Mouse (Mus musculus): Measurements from ENCODE around the gene Pfkfb4. TPM values are rescaled to one million over a fixed set of nuclear protein-coding genes. Genes with fewer than 3 reads are reported as not detected.

Gene Pfkfb4
- polyA plus RNA-seq, 1 experiment from 2014 or later = 26.3 TPM

- H3K9me3 ChIP-seq (ENCODE audit: control insufficient read depth, low read length) = no peaks in the 10 kb centered on the region
- peak overlapping the region; percentile 31 for H3K4me3 ChIP-seq (replicated peaks; ENCODE audit: low read depth, low read length)
- peaks cover 15% of the 10 kb centered on the region for H3K4me1 ChIP-seq (ENCODE audit: control insufficient read depth, insufficient read depth, low read length)
- no peak for ATAC-seq (ENCODE audit: low FRiP score, low TSS enrichment)
- peaks cover 29% of the 10 kb centered on the region for H3K36me3 ChIP-seq (ENCODE audit: control insufficient read depth, insufficient read depth, low read length)
- H3K4me2 ChIP-seq (ENCODE audit: low read length) = peak overlapping the region; percentile 54
- H3K27me3 ChIP-seq (ENCODE audit: control insufficient read depth, insufficient read depth, low read length) = no peaks in the 10 kb centered on the region
- 92% methylated on average over 12 of the region's 12 CpGs for WGBS
- no peak for DNase-seq
- H3K9ac ChIP-seq (replicated peaks; ENCODE audit: low read length) = peak overlapping the region; percentile 48
- H3K27ac ChIP-seq (replicated peaks; ENCODE audit: low read depth, low read length) = peak overlapping the region; percentile 66; the same call in 1 of the 2 replicates
Measured at GRCm38 (mm10) chr9:109055271-109056030, 63.9 kb downstream of the Pfkfb4 start.

- 93% methylated on average over 17 of the region's 17 CpGs for WGBS
- Histone ChIP-seq H3K27ac (replicated peaks; ENCODE audit: low read depth, low read length) (no peak overlapping the region), H3K4me2 (ENCODE audit: low read length) (no peak overlapping the region), H3K36me3 (ENCODE audit: control insufficient read depth, insufficient read depth, low read length) (peaks cover 31% of the 10 kb centered on the region), H3K4me3 (replicated peaks; ENCODE audit: low read depth, low read length) (no peak overlapping the region), H3K9me3 (ENCODE audit: control insufficient read depth, low read length) (no peaks in the 10 kb centered on the region), H3K4me1 (ENCODE audit: control insufficient read depth, insufficient read depth, low read length) (peaks cover 15% of the 10 kb centered on the region), H3K27me3 (ENCODE audit: control insufficient read depth, insufficient read depth, low read length) (no peaks in the 10 kb centered on the region), H3K9ac (replicated peaks; ENCODE audit: low read length) (no peak overlapping the region)
- ATAC-seq (ENCODE audit: low FRiP score, low TSS enrichment) (no peak), DNase-seq (no peak)
Measured at GRCm38 (mm10) chr9:109056081-109056690, 64.6 kb downstream of the Pfkfb4 start.

GRCm38 (mm10) chr9:109056916-109057315 lies 65.3 kb downstream of the Pfkfb4 start:
- Histone ChIP-seq H3K4me3 (replicated peaks; ENCODE audit: low read depth, low read length) (no peak overlapping the region), H3K27ac (replicated peaks; ENCODE audit: low read depth, low read length) (no peak overlapping the region), H3K9me3 (ENCODE audit: control insufficient read depth, low read length) (no peaks in the 10 kb centered on the region), H3K9ac (replicated peaks; ENCODE audit: low read length) (no peak overlapping the region), H3K36me3 (ENCODE audit: control insufficient read depth, insufficient read depth, low read length) (peaks cover 35% of the 10 kb centered on the region), H3K27me3 (ENCODE audit: control insufficient read depth, insufficient read depth, low read length) (no peaks in the 10 kb centered on the region), H3K4me1 (ENCODE audit: control insufficient read depth, insufficient read depth, low read length) (peaks cover 15% of the 10 kb centered on the region), H3K4me2 (ENCODE audit: low read length) (no peak overlapping the region)
- no peak for ATAC-seq (ENCODE audit: low FRiP score, low TSS enrichment)
- 86% methylated on average over 4 of the region's 4 CpGs for WGBS
- DNase-seq = no peak

- peaks cover 40% of the 10 kb centered on the region for H3K36me3 ChIP-seq (ENCODE audit: control insufficient read depth, insufficient read depth, low read length)
- H3K4me3 ChIP-seq (replicated peaks; ENCODE audit: low read depth, low read length) = no peak overlapping the region
- H3K9ac ChIP-seq (replicated peaks; ENCODE audit: low read length) = no peak overlapping the region
- WGBS = 99% methylated on average over 5 of the region's 5 CpGs
- H3K4me1 ChIP-seq (ENCODE audit: control insufficient read depth, insufficient read depth, low read length) = peaks cover 15% of the 10 kb centered on the region
- ATAC-seq (ENCODE audit: low FRiP score, low TSS enrichment) (no peak), DNase-seq (no peak)
- H3K9me3 ChIP-seq (ENCODE audit: control insufficient read depth, low read length) = no peaks in the 10 kb centered on the region
- no peak overlapping the region for H3K4me2 ChIP-seq (ENCODE audit: low read length)
- H3K27ac ChIP-seq (replicated peaks; ENCODE audit: low read depth, low read length) = no peak overlapping the region
- no peaks in the 10 kb centered on the region for H3K27me3 ChIP-seq (ENCODE audit: control insufficient read depth, insufficient read depth, low read length)
Measured at GRCm38 (mm10) chr9:109057543-109057942, 66.0 kb downstream of the Pfkfb4 start.

- Histone ChIP-seq H3K4me1 (ENCODE audit: control insufficient read depth, insufficient read depth, low read length) (peaks cover 15% of the 10 kb centered on the region), H3K27ac (replicated peaks; ENCODE audit: low read depth, low read length) (no peak overlapping the region), H3K4me2 (ENCODE audit: low read length) (no peak overlapping the region), H3K9ac (replicated peaks; ENCODE audit: low read length) (no peak overlapping the region), H3K9me3 (ENCODE audit: control insufficient read depth, low read length) (no peaks in the 10 kb centered on the region), H3K27me3 (ENCODE audit: control insufficient read depth, insufficient read depth, low read length) (no peaks in the 10 kb centered on the region), H3K36me3 (ENCODE audit: control insufficient read depth, insufficient read depth, low read length) (peaks cover 46% of the 10 kb centered on the region), H3K4me3 (replicated peaks; ENCODE audit: low read depth, low read length) (no peak overlapping the region)
- 95% methylated on average over 19 of the region's 19 CpGs for WGBS
- ATAC-seq (ENCODE audit: low FRiP score, low TSS enrichment) (no peak), DNase-seq (no peak)
Measured at GRCm38 (mm10) chr9:109058006-109058765, 66.6 kb downstream of the Pfkfb4 start.

DNA sequence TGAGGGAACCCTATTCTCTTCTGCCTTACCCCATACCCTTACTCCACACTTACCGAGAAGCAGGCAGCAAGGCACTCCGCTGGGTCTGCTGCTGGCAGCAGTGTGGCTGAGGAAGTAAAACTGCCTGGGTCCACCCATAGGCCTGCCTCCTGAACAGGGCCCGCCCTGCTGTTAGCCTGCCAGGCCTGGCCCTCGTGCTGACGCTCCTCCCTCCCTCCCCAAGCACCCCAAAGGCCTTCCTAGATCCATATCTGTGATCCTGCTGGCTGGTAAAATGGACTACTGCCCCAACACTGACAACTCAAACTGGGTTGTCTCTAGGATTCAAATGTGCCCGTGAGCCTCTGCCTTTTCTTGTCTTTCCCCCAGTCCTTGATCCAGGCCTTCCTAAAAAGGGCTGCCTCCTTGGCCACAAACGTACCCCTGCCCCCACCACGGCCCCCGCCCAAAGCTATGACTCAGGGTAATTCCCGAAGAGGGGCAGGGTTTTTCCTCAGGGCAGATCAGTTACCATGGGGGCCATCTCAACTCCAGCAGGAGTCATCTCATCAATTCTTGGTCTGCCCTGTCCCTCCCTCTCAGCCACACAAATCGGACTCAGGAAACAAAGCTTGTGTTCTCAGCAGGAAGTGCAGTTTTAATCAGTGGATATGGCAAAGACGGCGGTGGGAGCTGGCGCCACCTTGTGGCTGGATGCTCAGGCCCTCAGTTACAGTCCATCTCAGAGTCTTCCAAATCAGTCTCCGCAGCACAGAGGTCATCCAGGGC lies 67.7 kb downstream of the Pfkfb4 start, which contains the start of gene Trex1:
Gene Trex1 (minus strand): TSS at position 599 of the 768 bp plus-strand sequence.
- peaks cover 57% of the 10 kb centered on the region for H3K36me3 ChIP-seq (ENCODE audit: control insufficient read depth, insufficient read depth, low read length)
- H3K4me1 ChIP-seq (ENCODE audit: control insufficient read depth, insufficient read depth, low read length) = peaks cover 15% of the 10 kb centered on the region
- peak within 1 kb of the TSS; percentile 27 for H3K4me3 ChIP-seq (replicated peaks; ENCODE audit: low read depth, low read length)
- H3K4me2 ChIP-seq (ENCODE audit: low read length) = peak within 1 kb of the TSS; percentile 61
- H3K9ac ChIP-seq (replicated peaks; ENCODE audit: low read length) = peak within 1 kb of the TSS; percentile 68
- no peaks in the 10 kb centered on the region for H3K27me3 ChIP-seq (ENCODE audit: control insufficient read depth, insufficient read depth, low read length)
- H3K27ac ChIP-seq (replicated peaks; ENCODE audit: low read depth, low read length) = peak within 1 kb of the TSS; percentile 86
- 30% methylated on average over 15 of the region's 15 CpGs for WGBS
- peak; percentile 90 for DNase-seq
- H3K9me3 ChIP-seq (ENCODE audit: control insufficient read depth, low read length) = no peaks in the 10 kb centered on the region
- ATAC-seq (ENCODE audit: low FRiP score, low TSS enrichment) = peak; percentile 62

DNA sequence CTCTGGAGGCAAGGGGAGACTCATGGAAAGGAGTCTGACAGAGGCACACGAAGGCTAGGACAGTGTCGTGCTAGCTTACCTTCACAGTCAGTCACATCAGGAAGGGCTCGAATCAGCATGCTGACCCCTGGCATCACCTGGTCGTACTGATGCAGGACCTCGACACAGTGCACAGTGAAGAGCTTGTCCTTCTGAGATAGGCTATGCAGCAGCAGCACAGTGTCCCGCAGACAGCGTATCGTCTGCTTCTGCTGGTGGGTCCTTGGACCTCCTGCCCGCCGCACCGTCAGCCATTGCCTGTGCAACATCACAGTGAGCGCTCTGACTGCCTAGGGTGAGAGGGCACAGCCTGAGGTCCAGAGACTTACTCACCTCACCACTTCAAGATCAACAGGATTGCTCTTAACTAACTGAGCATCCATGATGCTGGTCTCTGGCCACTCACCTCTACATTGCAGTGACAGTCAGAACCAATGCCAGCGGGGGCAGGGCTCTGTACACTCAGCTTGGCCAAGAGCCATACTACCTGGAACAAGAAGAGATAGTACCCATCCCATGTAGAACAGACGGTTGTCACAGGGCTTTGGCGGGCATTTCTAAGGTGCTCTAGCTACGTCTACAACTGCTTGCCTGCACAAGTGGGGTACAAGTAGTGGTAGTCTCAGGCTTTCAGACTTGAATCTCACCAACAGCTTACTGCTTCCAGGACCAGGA lies 68.8 kb downstream of the Pfkfb4 start:
- Histone ChIP-seq H3K27ac (replicated peaks; ENCODE audit: low read depth, low read length) (peak overlapping the region; percentile 86; the same call in 1 of the 2 replicates), H3K9ac (replicated peaks; ENCODE audit: low read length) (0 out of 2 replicates have a peak overlapping the region, but pooled peaks have one; percentile 23), H3K27me3 (ENCODE audit: control insufficient read depth, insufficient read depth, low read length) (no peaks in the 10 kb centered on the region), H3K4me2 (ENCODE audit: low read length) (no peak overlapping the region), H3K9me3 (ENCODE audit: control insufficient read depth, low read length) (no peaks in the 10 kb centered on the region), H3K4me3 (replicated peaks; ENCODE audit: low read depth, low read length) (no peak overlapping the region), H3K4me1 (ENCODE audit: control insufficient read depth, insufficient read depth, low read length) (peaks cover 10% of the 10 kb centered on the region), H3K36me3 (ENCODE audit: control insufficient read depth, insufficient read depth, low read length) (peaks cover 68% of the 10 kb centered on the region)
- WGBS = 93% methylated on average over 16 of the region's 16 CpGs
- no peak for ATAC-seq (ENCODE audit: low FRiP score, low TSS enrichment)
- no peak for DNase-seq

GRCm38 (mm10) chr9:109060898-109061295 lies 69.3 kb downstream of the Pfkfb4 start:
- Histone ChIP-seq H3K36me3 (ENCODE audit: control insufficient read depth, insufficient read depth, low read length) (peaks cover 73% of the 10 kb centered on the region), H3K9ac (replicated peaks; ENCODE audit: low read length) (no peak overlapping the region), H3K4me1 (ENCODE audit: control insufficient read depth, insufficient read depth, low read length) (peaks cover 8% of the 10 kb centered on the region), H3K27me3 (ENCODE audit: control insufficient read depth, insufficient read depth, low read length) (no peaks in the 10 kb centered on the region), H3K27ac (replicated peaks; ENCODE audit: low read depth, low read length) (no peak overlapping the region), H3K9me3 (ENCODE audit: control insufficient read depth, low read length) (no peaks in the 10 kb centered on the region), H3K4me3 (replicated peaks; ENCODE audit: low read depth, low read length) (no peak overlapping the region), H3K4me2 (ENCODE audit: low read length) (no peak overlapping the region)
- no peak for ATAC-seq (ENCODE audit: low FRiP score, low TSS enrichment)
- WGBS = 92% methylated on average over 5 of the region's 5 CpGs
- DNase-seq = no peak
